Mouse (Mus musculus) brain, embryonic 14.5 days (tissue): ENCODE results near the gene Gcgr.
A peak's percentile ranks its signal among the peaks of the same experiment; 100 is the strongest.

Experiments used
- CTCF ChIP-seq: fragments of 200-500 bp; IDR thresholded peaks from 2 replicates; pipeline ENCODE4 v1.5.1; 2012; ENCODE audit warnings: inconsistent platforms, mild to moderate bottlenecking, moderate library complexity, borderline replicate concordance; ENCODE audit not compliant: insufficient read depth, insufficient read length; ENCODE audit errors: extremely low read depth
- POLR2A ChIP-seq: fragments of 200-500 bp; IDR thresholded peaks from 2 replicates; pipeline ENCODE4 v1.6.1; 2012; ENCODE audit warnings: mild to moderate bottlenecking, inconsistent platforms, borderline replicate concordance; ENCODE audit not compliant: poor library complexity, insufficient read depth, insufficient read length, severe bottlenecking; ENCODE audit errors: extremely low read depth

GRCm38 (mm10) chr11:120515611-120516010 is 14.9 kb upstream of the Gcgr start:
- TF ChIP-seq CTCF (peak; percentile 98), POLR2A (no peak)
